Mouse (Mus musculus) cerebellum, postnatal 4 days (tissue): ENCODE results near the gene Stox2.

Experiments used
- DNase-seq, 2 experiments: peaks; one replicate each; pipeline ENCODE4 v3.0.0; 2022; ENCODE audit warnings: low spot score in 2 of 2, mixed read lengths in 1 of 2

Stox2 gene

GRCm38 (mm10) chr8:47182771-47183558 lies 263.2 kb downstream of the Stox2 start:
- DNase-seq, result no peak

DNA sequence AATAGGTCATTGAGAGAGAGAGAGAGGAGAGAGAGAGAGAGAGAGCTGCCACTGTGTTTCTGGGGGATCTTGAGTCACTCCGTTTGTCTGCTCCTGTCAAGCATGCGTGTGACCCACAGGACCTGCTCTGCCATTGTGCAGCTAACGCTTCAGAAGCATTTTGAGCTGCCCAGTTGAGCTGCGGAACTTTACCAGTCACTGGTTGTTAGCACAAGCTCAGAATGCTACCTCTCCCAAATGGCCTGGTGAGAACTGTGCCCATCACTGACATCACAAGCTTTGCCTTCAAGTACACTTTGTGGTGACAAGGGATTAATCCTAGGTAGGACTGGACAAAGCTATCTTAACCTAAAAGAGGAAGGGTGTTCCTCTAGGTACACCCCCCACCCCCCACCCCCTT lies 263.9 kb downstream of the Stox2 start:
- DNase-seq, result no peak

GRCm38 (mm10) chr8:47181032-47181698 lies 265.0 kb downstream of the Stox2 start:
- DNase-seq, result no peak

DNA sequence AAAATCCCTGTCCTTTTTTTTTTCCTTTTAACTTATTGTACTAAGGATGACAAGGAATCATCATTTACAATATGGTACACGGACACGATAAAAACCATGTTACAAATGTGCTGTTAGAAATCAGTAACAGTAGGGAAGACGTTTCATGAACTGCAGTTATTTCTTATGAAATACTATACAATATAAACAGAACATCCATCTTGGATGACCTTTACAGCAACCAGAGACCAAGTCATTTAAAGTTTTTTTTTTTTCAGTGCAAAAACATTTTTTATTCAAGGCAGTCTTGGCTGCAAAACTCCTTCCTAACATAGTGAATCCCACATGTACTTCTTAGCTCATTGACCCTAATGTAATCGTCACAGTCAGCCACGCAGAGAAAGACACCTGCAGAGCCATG lies 266.0 kb downstream of the Stox2 start:
- no peak for DNase-seq

DNA sequence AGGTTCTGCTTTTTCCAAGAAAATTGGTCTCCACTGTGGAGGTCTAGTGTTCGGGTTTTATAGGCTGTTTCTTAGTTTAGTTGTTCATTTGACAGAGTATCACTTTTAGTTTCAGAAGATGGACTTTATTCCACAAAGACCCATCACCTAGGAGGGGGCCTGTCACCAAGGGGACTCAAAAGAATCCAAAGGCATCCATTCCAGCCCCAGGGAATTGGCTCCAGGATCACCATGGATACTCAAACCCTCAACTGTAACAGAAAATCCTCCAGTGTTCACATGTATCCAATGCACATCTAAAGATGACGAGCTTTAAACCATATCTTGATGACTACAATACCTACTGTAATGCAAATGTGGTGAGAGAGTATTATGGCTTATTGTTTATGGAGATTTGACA lies 267.4 kb downstream of the Stox2 start:
- no peak for DNase-seq

GRCm38 (mm10) chr8:47173823-47174222 lies 272.3 kb downstream of the Stox2 start:
- DNase-seq, result no peak

DNA sequence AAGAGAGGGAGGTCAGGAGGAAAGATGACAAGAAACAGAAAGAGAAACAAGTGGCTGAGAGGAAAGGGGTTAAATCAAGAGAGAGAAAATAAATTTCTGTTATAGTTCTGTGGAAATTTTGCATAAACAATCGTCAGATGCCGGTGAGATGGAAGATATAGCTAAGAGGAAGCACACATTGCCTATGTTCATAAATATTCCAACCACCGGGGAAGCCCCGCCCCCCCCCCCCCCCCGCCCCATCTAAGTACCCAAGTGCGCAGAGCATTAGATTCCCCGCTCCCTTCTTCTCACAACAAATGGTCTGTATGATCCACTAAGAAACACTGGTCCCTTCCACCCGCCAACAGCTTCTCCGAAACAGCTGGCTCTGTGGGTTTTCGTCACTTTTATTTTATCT lies 273.3 kb downstream of the Stox2 start:
- DNase-seq, result no peak

GRCm38 (mm10) chr8:47160688-47161087 lies 285.5 kb downstream of the Stox2 start:
- no peak for DNase-seq

GRCm38 (mm10) chr8:47154521-47154920 lies 291.6 kb downstream of the Stox2 start:
- no peak for DNase-seq

GRCm38 (mm10) chr8:47145258-47145657 lies 300.9 kb downstream of the Stox2 start:
- no peak for DNase-seq

GRCm38 (mm10) chr8:47136047-47136446 lies 310.1 kb downstream of the Stox2 start:
- DNase-seq, result no peak

DNA sequence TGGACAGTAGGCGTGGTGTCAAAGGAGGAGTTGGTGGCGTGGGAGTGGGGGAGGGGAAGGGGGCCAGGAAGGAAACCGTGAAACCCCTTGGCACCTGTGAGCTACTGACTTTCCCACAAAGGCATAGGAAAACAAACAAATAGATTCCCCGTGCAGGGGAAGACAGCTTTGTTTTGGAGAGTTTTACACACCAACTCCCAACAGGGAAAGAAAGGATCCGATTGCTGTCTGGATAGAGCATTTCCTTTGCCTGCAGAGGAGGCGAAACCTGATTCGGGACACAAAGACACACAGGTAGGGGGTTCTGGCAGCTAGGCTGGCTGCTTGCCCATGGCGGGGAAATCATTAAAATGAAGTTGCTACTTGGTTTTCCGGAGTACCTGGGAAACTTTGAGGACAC lies 310.6 kb downstream of the Stox2 start:
- no peak for DNase-seq

GRCm38 (mm10) chr8:47134736-47135135 lies 311.4 kb downstream of the Stox2 start:
- DNase-seq, result no peak

GRCm38 (mm10) chr8:47133381-47133780 lies 312.8 kb downstream of the Stox2 start:
- DNase-seq, result no peak
